Mouse (Mus musculus): ENCODE results near the gene Gm20777.
"Not testable (repeated sequence)": the region's sequence is repeated elsewhere in the genome, so short reads cannot be mapped to it uniquely, and the experiment has no call there.

The Gm20777 gene

DNA sequence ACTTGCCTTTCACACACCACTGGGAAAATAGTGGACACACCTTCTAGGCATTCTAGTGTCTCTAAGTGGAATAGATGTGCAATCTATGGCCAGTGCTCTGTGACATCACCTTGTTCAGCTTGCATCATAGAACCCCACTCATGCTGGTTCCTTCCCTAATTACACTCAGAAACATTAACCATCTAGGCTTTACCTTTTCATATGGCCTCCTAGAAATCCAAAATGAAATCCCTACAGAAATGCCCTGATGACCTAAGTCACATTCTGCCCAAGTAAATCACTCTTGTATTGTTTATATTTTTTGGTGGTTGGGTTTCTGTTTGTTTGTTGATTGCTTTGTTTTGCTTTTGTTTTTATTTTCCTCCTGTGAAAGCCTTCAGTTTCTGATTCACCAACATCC is at the start of gene Gm20777:
Gm20777 (minus strand) TSS at position 101 of the 400 bp plus-strand sequence.
- not testable (repeated sequence) for DNase-seq (ENCODE audit: low spot score in 2 of 2)

DNA sequence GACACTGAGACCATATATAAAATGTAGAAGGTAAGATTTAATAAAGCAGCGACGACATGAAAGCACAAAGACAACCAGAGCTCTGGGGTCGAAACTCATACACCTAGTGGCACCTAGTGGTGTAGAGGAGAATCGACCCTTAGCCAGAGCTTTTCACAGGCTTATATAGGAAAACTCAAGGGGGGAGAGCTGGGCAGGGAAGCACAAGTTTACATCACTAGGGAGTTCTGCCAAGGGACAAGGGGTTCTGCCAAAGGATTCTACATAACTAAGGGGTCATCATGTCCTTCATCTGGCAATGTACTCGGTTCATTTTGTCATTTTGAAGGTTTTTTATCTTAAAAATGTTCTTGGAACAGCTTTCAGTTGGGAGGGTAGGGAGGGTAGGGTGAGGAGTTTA is 42.7 kb downstream of the Gm20777 start:
- DNase-seq (ENCODE audit: low spot score in 2 of 2) = peak; percentile 36 to 68

DNA sequence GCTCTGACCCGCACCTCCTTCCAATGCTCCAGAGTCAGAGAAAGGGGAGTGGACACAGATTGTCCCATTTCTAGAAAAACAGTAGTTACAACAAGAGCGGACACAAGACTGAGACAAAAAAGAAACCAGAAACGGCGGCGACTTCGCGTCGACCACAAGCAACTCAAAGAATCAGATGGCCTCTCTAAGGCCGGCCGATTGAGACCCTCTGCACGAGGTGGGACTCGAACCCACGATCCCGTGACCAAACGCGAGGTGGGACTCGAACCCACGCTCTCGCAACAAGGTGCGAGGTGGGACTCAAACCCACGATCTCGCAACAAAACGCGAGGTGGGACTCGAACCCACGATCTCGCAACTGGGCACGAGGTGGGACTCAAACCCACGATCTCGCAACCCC is 43.5 kb downstream of the Gm20777 start:
- not testable (repeated sequence) for DNase-seq (ENCODE audit: low spot score in 2 of 2)

GRCm38 (mm10) chrY:10708226-10708625 is 44.0 kb downstream of the Gm20777 start:
- peak in 1 of 2 experiments; percentile 4 for DNase-seq (ENCODE audit: low spot score in 2 of 2)

DNA sequence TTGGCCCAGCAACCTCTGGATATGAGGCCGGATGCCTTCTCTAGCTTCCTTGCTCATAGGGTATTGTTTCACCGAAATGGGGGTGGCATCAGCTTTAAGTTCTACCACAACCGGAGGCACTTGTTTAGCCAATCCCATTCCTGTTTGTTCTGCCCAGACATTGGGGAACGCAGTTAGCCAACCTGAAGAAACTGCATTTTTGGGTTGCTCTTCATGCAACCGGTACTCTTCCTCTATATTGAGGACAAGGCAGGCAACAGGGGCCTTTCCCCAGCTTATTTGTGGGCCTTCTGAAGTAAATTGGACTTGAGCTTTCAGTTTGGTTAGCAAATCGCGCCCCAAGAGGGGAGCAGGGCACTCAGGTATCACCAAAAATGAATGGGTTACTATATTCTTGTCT is 45.6 kb downstream of the Gm20777 start:
- DNase-seq (ENCODE audit: low spot score in 2 of 2) = not testable (repeated sequence)
